8 mouse cellular contexts compared by ENCODE assay signal in the genomic region with DNA sequence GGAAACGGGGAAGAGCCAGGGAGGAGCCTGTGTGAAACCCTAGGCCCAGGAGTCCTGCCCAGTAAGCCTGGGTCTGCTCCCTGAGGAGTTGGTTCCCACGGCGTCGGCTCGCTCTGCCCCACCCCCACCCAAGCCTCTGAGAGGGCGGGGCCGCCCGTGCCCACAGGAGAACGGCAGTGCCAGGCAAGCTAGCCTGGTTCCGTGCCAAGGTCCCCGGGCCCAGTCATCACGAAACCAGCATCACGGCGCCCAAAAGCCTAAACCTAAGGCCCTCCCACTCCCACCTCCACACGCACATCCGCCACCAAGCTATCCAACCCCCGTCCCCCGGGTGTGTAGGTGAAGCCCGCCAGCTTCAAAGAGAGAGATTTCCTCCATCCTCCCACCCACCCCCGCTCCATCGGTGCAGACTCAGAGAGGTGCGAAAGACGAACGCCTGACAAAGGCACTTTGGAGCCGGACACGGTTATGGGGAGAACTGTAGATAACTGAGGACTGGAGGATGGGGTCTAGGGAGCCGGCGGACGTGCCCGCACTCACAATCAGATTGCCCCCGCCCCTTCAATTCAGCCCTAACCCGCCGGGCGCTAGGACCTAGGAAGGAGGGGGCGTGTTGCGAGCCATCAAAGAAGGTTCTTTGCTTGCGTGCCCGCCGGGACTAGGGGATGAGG. TPM values are rescaled to one million over a fixed set of nuclear protein-coding genes. Genes with fewer than 3 reads are reported as not detected.
DNase-seq lines count a peak whose midpoint lies in the region; ATAC-seq and TF ChIP-seq lines count a peak whose summit lies in the region.

No protein-coding gene starts in this region.

- 0 out of 2 replicates have a peak, but pooled peaks cover 5% of the 10 kb centered on the region for H3K27me3 ChIP-seq in hindbrain, embryonic 12.5 days
- H3K27me3 ChIP-seq in lung, postnatal 0 days (replicated peaks; ENCODE audit: insufficient read depth, low read length) = no peaks in the 10 kb centered on the region

- H3K27ac ChIP-seq in hindbrain, embryonic 12.5 days = peak overlapping the region; percentile 96
- H3K27ac ChIP-seq in lung, postnatal 0 days (ENCODE audit: low read length) = peak overlapping the region; percentile 34

- peaks cover 38% of the 10 kb centered on the region for H3K4me1 ChIP-seq in hindbrain, embryonic 12.5 days
- H3K4me1 ChIP-seq in lung, postnatal 0 days (ENCODE audit: insufficient read depth, low read depth, low read length) = peaks cover 8% of the 10 kb centered on the region

- DNase-seq in NIH3T3 (ENCODE audit: low read depth) = peak; percentile 48
- peak; percentile 88 to 89 for DNase-seq in cerebellum, postnatal 10 days
- DNase-seq in frontal cortex, adult 2 months (ENCODE audit: extremely low spot score in 1 of 2, low spot score in 1 of 2) = peak; percentile 72 to 87
- peak; percentile 83 to 85 for DNase-seq in layer of hippocampus, postnatal 14 days (ENCODE audit: low spot score in 2 of 2)
- peak; percentile 82 for DNase-seq in lung, postnatal 0 days (ENCODE audit: low spot score)
- peak; percentile 43 for DNase-seq in ovary, postnatal 14 days (ENCODE audit: low spot score)
- DNase-seq in thymus, postnatal 14 days = peak; percentile 56

- H3K9me3 ChIP-seq in hindbrain, embryonic 12.5 days (replicated peaks) = no peaks in the 10 kb centered on the region
- H3K9me3 ChIP-seq in lung, postnatal 0 days (ENCODE audit: low read length) = no peaks in the 10 kb centered on the region

- H3K9ac ChIP-seq in hindbrain, embryonic 12.5 days = peak overlapping the region; percentile 75
- peak overlapping the region; percentile 44 for H3K9ac ChIP-seq in lung, postnatal 0 days (replicated peaks; ENCODE audit: low read depth)

- H3K4me3 ChIP-seq in hindbrain, embryonic 12.5 days = peak overlapping the region; percentile 62
- peak overlapping the region; percentile 54 for H3K4me3 ChIP-seq in lung, postnatal 0 days (ENCODE audit: low read depth, low read length)

- no peaks in the 10 kb centered on the region for H3K36me3 ChIP-seq in hindbrain, embryonic 12.5 days
- no peaks in the 10 kb centered on the region for H3K36me3 ChIP-seq in lung, postnatal 0 days (ENCODE audit: insufficient read depth, low read length)

- ATAC-seq in hindbrain, embryonic 12.5 days (ENCODE audit: low FRiP score) = peak; percentile 84
- peak; percentile 77 for ATAC-seq in lung, postnatal 0 days

- H3K4me2 ChIP-seq in hindbrain, embryonic 12.5 days (replicated peaks) = peak overlapping the region; percentile 80
- H3K4me2 ChIP-seq in lung, postnatal 0 days (replicated peaks; ENCODE audit: low read depth, low read length) = peak overlapping the region; percentile 94

- no peak for TF ChIP-seq CTCF in lung, postnatal 0 days (IDR thresholded peaks at IDR 0.05)

- WGBS in hindbrain, embryonic 12.5 days = under 1% methylated on average over 39 of the region's 39 CpGs
- WGBS in lung, postnatal 0 days = under 1% methylated on average over 39 of the region's 39 CpGs

- TF ChIP-seq EP300 in lung, postnatal 0 days (IDR thresholded peaks at IDR 0.05) = no peak

RNA-seq across cellular contexts. Expression of gene Mpp2, which starts 1.1 kb away (rescaled TPM):
- 147 and 153 TPM in 2 replicates for polyA plus RNA-seq in frontal cortex, adult 2 months (2012; rRNA removed)
- polyA plus RNA-seq in hindbrain, embryonic 12.5 days (2016; fragmentation: Nextera tagmentation; extraction: Ambion mirVana) = 22.0 and 24.1 TPM in 2 replicates
- total RNA-seq in layer of hippocampus, postnatal 14 days (2021) = 100 to 1,000 TPM; 139 to 144 TPM
- 3.9 TPM in 2 replicates for polyA plus RNA-seq in lung, postnatal 0 days (2015; fragmentation: Nextera tagmentation; extraction: Ambion mirVana)

RNA-seq across cellular contexts. Expression of gene Ppy, which starts 13.9 kb away (rescaled TPM):
- not detected in 2 replicates for polyA plus RNA-seq in frontal cortex, adult 2 months (2012; rRNA removed)
- not detected in 2 replicates for polyA plus RNA-seq in hindbrain, embryonic 12.5 days (2016; fragmentation: Nextera tagmentation; extraction: Ambion mirVana)
- total RNA-seq in layer of hippocampus, postnatal 14 days (2021) = not detected
- polyA plus RNA-seq in lung, postnatal 0 days (2015; fragmentation: Nextera tagmentation; extraction: Ambion mirVana) = 2.6 and 4.2 TPM in 2 replicates

RNA-seq across cellular contexts. Expression of gene Pyy, which starts 20.4 kb away (rescaled TPM):
- not detected in 2 replicates for polyA plus RNA-seq in frontal cortex, adult 2 months (2012; rRNA removed)
- 3.3 and 5.5 TPM in 2 replicates for polyA plus RNA-seq in hindbrain, embryonic 12.5 days (2016; fragmentation: Nextera tagmentation; extraction: Ambion mirVana)
- not detected for total RNA-seq in layer of hippocampus, postnatal 14 days (2021)
- polyA plus RNA-seq in lung, postnatal 0 days (2015; fragmentation: Nextera tagmentation; extraction: Ambion mirVana) = not detected in 2 replicates

RNA-seq across cellular contexts. Expression of gene Cd300lg, which starts 45.9 kb away (rescaled TPM):
- polyA plus RNA-seq in frontal cortex, adult 2 months (2012; rRNA removed) = 0.25 and 0.28 TPM in 2 replicates
- polyA plus RNA-seq in hindbrain, embryonic 12.5 days (2016; fragmentation: Nextera tagmentation; extraction: Ambion mirVana) = 0.12 and 0.43 TPM in 2 replicates
- under 1 TPM; 0.24 to 0.32 TPM for total RNA-seq in layer of hippocampus, postnatal 14 days (2021)
- polyA plus RNA-seq in lung, postnatal 0 days (2015; fragmentation: Nextera tagmentation; extraction: Ambion mirVana) = 2.1 and 2.4 TPM in 2 replicates

RNA-seq across cellular contexts. Expression of gene Nags, which starts 58.1 kb away (rescaled TPM):
- polyA plus RNA-seq in frontal cortex, adult 2 months (2012; rRNA removed) = 0.04 and 0.06 TPM in 2 replicates
- 0.14 TPM in 1 of 2 replicates, not detected in the other for polyA plus RNA-seq in hindbrain, embryonic 12.5 days (2016; fragmentation: Nextera tagmentation; extraction: Ambion mirVana)
- not detected for total RNA-seq in layer of hippocampus, postnatal 14 days (2021)
- polyA plus RNA-seq in lung, postnatal 0 days (2015; fragmentation: Nextera tagmentation; extraction: Ambion mirVana) = 0.91 and 1.4 TPM in 2 replicates

Comparison
In these comparisons a context has a peak if more than half of its experiments do, and no peak if none do; other contexts are left out.
1. Peak in every context shown above with its lines: DNase-seq, ATAC-seq, H3K4me3 ChIP-seq and H3K27ac ChIP-seq.